Mouse (Mus musculus) cortical plate, adult 2 months (tissue): ENCODE data around the gene Capzb. TPM values are rescaled to one million over a fixed set of nuclear protein-coding genes. Genes with fewer than 3 reads are reported as not detected.

Experiments used
- H3K27ac ChIP-seq: fragments of 200-500 bp; 2 replicates; pipeline ENCODE4 v1.5.1; 2012; ENCODE audit warnings: low read length, control low read depth, inconsistent platforms; ENCODE audit not compliant: insufficient read depth
- H3K4me1 ChIP-seq: fragments of 200-500 bp; 2 replicates; pipeline ENCODE4 v1.6.1; 2011; ENCODE audit warnings: low read length; ENCODE audit not compliant: control insufficient read depth, insufficient read depth
- H3K4me3 ChIP-seq: fragments of 200-500 bp; 2 replicates; pipeline ENCODE4 v1.5.1; 2011; ENCODE audit warnings: mild to moderate bottlenecking, low read length, control low read depth; ENCODE audit not compliant: insufficient read depth
- CTCF ChIP-seq: fragments of 200-500 bp; IDR thresholded peaks from 2 replicates; pipeline ENCODE4 v1.5.1; 2011; ENCODE audit warnings: mild to moderate bottlenecking, control low read depth, low read length; ENCODE audit not compliant: insufficient read depth; ENCODE audit errors: extremely low read depth
- POLR2A ChIP-seq: fragments of 200-500 bp; IDR thresholded peaks from 2 replicates; pipeline ENCODE4 v1.6.1; 2011; ENCODE audit warnings: mild to moderate bottlenecking, low read length, control low read depth; ENCODE audit not compliant: insufficient read depth; ENCODE audit errors: extremely low read depth
- polyA plus RNA-seq: library from polyadenylated mRNA; depleted of rRNA; stranded (reverse); fragments of >200 nt; gene quantifications from 2 replicates; pipeline ENCODE4 v1.2.3, GENCODE M21; 2012

Capzb gene
- polyA plus RNA-seq, 1 experiment: 229 TPM

DNA sequence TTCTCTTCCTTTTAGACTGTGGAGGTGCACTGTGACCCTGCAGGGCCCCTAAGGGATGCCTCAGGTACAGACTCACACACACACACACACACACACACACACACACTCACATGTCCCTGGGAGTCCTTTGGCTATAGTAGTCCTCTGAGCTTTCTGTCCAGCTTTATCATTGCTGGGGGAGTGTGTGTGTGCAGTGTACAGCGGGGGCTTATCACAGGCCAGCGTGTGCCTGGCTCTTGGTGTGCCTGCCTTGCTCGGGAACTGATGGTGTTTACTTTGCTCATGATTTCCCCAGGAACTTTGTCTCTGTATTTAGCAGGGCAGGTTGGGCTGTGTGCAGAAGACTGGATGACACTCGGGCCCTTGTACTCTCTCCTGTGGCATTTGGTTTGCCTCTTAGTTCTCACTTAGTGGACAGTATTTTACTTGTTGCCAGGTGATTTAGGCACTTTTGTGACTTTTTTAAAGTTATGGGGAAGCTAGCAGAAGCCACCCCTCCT lies 41.1 kb downstream of the Capzb start:
- H3K27ac ChIP-seq: no peak overlapping the region
- H3K4me3 ChIP-seq: no peak overlapping the region
- peaks cover 6% of the 10 kb centered on the region for H3K4me1 ChIP-seq
- no peak for TF ChIP-seq POLR2A
- TF ChIP-seq CTCF: no peak

DNA sequence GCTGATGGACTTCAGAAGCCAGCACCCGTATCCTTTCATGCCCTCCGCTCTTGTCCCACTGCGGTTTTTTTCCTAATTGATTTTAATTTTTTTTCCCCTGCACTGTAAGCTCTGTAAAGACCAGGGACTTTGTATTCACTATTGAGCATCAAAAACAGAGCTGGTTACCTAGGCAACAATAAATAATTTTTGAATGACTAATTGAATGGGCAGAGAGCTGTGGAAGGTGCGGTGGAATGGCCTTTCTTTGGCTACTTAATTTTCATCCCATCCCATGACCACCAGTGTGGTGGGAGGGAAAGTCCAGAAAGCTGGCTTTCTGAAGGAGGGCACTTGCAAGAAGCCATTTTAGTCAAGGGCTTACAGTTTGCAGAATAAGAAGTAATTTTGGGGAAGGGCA lies 41.6 kb downstream of the Capzb start:
- H3K4me1 ChIP-seq: peaks cover 6% of the 10 kb centered on the region
- TF ChIP-seq CTCF: no peak
- no peak for TF ChIP-seq POLR2A
- H3K27ac ChIP-seq: no peak overlapping the region
- H3K4me3 ChIP-seq: no peak overlapping the region

GRCm38 (mm10) chr4:139235556-139235955 lies 42.9 kb downstream of the Capzb start:
- Histone ChIP-seq H3K4me3 (no peak overlapping the region), H3K4me1 (peaks cover 6% of the 10 kb centered on the region), H3K27ac (no peak overlapping the region)
- TF ChIP-seq CTCF: no peak

DNA sequence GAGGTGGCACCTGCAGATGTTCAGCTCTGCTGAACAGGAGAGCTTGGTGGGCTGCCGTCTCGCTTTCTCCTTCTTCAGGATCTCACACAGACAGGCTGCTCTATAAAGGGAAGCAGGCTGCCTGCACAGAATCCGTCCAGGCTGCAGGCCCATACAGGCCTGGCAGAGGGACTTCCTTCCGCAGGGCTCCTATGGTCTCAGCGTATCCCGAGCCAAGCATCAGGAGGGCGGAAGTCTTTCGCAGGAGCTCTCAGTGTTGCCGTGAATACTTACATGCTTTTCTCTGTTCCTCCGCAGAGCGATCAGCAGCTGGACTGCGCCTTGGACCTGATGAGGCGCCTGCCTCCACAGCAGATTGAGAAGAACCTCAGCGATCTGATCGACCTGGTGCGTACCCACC lies 45.9 kb downstream of the Capzb start:
- H3K4me1 ChIP-seq: peaks cover 7% of the 10 kb centered on the region; the same call in 1 of the 2 replicates
- TF ChIP-seq CTCF (no peak), POLR2A (no peak)
- H3K27ac ChIP-seq: no peak overlapping the region
- H3K4me3 ChIP-seq: no peak overlapping the region

- no peak overlapping the region for H3K27ac ChIP-seq
- TF ChIP-seq POLR2A: no peak
- no peak for TF ChIP-seq CTCF
- H3K4me3 ChIP-seq: no peak overlapping the region
- H3K4me1 ChIP-seq: peaks cover 10% of the 10 kb centered on the region
Observed at GRCm38 (mm10) chr4:139240334-139240733, 47.6 kb downstream of the Capzb start.

GRCm38 (mm10) chr4:139241678-139242606 lies 49.2 kb downstream of the Capzb start:
- TF ChIP-seq POLR2A (no peak), CTCF (no peak)
- Histone ChIP-seq H3K27ac (no peak overlapping the region; the same call in 1 of the 2 replicates), H3K4me1 (peaks cover 15% of the 10 kb centered on the region), H3K4me3 (no peak overlapping the region)

- Histone ChIP-seq H3K4me3 (no peak overlapping the region), H3K27ac (no peak overlapping the region), H3K4me1 (peaks cover 15% of the 10 kb centered on the region)
- no peak for TF ChIP-seq POLR2A
- no peak for TF ChIP-seq CTCF
Observed at GRCm38 (mm10) chr4:139242607-139242955, 49.9 kb downstream of the Capzb start.

DNA sequence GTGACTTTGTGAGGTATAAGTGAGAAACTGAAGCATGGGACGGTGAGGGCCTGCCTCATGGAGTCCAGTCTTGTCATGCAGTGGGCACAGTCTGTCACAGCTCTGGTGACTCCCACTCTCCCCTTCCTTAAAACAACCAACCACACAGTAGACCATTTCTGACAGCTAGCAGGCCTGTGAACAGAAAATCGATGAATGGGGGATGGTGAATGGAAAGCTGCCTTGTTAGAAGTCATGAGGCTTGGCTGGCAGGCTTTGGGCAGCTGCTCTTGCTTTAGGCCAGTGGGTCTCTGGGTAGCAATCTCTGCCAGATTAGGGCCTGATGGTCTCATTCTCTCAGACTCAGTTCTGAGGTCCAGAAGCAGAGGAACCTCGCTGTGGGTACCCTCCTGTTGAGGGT lies 51.5 kb downstream of the Capzb start:
- H3K4me1 ChIP-seq: peaks cover 15% of the 10 kb centered on the region
- no peak overlapping the region for H3K27ac ChIP-seq
- H3K4me3 ChIP-seq: no peak overlapping the region
- TF ChIP-seq CTCF: no peak
- no peak for TF ChIP-seq POLR2A

DNA sequence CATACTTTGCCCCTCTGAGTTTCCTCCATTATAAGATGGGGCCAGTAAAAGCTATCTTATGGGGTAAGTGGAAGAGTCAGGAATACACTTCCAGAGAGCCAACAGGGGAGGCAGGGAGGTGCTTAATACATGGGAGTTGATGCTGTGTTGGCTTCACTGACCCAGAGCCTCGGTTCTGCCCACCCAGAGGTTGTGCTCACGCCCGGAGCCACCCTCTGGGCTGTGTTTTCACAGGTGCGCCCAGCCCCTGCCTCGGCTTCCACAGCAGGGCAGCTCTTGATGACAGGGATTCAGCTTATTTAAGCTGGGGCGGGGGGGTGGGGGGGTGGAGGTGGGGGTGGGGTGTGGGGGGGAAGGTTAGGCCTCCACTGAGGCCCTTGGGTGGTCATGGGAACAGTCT lies 52.1 kb downstream of the Capzb start:
- H3K4me1 ChIP-seq: peaks cover 15% of the 10 kb centered on the region
- no peak overlapping the region for H3K4me3 ChIP-seq
- no peak for TF ChIP-seq CTCF
- no peak for TF ChIP-seq POLR2A
- no peak overlapping the region for H3K27ac ChIP-seq

DNA sequence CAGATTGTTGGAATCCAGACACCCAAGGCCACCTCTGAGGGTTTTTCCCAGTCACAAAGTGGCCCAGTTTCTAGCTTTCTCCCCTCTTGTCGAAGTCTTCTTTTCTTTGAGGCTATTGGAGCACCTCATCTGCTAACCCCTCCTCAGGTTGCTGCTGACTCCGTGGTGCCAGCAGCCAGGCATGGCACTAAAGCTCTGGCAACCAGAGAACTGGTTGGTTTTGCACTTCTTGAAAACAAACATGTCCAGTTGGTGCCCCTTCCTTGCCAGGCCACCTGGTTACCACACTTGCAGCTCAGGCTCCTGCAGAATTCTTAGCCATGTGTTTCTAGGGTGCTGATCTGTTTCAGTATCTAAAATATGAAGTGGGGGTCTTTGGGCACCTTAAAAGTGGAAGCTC lies 52.8 kb downstream of the Capzb start:
- TF ChIP-seq POLR2A (no peak), CTCF (no peak)
- Histone ChIP-seq H3K27ac (no peak overlapping the region), H3K4me1 (peaks cover 15% of the 10 kb centered on the region), H3K4me3 (no peak overlapping the region)
